Mouse (Mus musculus) adipocyte (in vitro differentiated cells): Measurements from ENCODE around the gene Cldn14.

Source experiments
- DNase-seq: peaks from one replicate; pipeline ENCODE4 v3.0.0-alpha.2; 2016; ENCODE audit warnings: low spot score

Gene Cldn14

DNA sequence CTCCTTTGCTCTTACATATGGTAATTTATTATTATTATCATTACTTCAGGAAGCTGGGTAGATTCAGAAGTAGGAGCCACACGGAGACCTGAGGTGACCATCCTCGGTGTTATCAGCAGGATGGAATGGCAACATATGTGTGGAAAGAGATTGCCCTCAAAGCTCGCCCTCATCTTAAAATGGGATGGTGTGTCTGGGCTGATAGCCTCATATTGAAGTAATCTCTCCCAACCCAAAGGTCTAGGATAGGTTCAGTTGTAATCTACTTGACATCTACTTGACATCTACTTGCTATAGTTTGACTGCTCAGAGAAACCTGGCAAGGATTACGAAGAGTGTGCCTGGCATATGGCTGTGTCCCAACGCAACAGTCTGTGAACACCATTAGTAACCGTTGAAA lies 64.3 kb downstream of the Cldn14 start:
- DNase-seq: no peak

DNA sequence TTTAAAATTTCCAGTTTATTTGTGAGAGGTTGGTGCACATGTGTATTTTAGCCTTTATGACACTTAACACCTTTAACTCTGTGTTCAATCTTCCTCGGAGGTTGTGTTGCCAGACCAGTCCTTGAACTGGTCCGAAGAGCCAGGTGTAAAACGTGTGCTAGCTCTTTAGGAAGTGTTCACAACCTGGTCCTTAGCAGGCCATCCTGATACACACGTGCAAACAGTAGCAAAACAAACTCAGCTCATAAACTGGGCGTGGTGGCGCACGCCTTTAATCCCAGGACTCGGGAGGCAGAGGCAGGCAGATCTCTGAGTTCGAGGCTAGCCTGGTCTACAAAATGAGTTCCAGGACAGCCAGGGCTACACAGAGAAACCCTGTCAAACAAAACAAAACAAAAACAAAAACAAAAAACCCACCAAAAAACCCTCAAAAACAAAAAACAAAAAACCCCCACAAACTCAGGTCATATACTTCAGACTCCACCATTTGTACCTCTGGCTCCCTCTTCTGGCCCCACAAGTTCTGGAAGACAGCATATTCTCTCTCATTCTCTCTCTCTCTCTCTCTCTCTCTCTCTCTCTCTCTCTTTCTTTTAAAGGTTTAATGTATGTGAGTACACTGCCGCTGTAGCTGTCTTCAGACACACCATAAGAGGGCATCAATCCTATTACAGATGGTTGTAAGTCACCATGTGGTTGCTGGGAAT lies 65.7 kb downstream of the Cldn14 start:
- no peak for DNase-seq

DNA sequence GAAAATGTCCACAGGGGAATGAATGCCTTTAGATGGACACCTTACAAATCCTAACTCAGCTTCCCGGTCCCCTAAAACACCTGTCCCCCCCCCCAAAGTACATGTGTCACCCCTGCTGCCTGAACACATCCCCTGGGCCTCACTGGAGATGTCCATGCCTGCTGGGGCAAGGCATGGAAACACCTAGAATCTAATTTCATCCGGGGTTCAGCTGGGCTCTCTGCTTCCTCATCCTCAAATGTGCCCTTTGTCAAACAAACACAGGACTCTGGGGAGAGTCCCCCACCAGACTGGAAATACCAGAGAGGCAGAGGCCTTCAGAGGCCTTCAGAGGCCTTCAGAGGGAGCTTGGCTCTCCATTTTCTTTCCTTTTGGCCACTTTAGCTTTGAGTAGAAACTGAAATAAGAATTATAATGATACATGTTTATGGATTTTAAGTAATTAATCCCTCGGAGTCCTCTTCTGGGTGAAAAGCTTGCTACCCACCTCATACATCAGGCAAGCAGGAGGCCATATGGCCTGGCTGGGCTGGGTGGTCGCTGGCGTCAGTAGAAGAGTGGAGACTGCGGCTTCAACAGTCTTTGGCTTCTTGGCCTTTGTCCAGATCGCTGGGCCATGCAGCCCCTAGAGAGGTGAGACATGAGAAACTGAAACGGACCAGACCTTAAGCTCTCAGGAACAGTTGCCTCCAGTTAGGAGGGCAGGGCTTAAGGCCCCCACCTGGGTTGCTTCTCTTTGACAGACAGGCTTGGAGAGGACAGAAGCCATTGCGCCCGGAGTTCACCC lies 66.7 kb downstream of the Cldn14 start:
- DNase-seq: no peak

GRCm38 (mm10) chr16:93939961-93940360 lies 68.7 kb downstream of the Cldn14 start:
- no peak for DNase-seq

DNA sequence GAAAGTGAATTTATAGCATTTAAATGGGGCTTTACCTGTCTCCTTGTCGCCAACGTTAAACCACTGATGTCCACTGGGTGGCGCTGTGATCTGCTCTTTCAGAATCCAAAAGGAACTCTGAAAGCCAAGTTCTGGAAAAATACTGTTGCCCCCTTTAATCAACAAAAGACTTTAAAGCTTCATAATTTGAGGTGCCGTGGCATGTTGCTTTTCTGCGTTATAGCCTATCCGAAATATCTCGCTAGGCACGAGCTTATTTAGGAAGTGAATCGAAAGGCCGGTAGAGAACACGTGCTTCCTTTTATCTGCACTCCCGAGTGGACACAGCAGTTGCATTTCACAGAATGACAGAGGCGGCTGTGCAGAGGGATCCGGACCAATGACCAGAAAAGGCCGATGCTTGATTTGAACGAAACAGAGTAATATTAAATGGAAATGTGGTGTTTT lies 70.2 kb downstream of the Cldn14 start:
- DNase-seq: peak; percentile 79

DNA sequence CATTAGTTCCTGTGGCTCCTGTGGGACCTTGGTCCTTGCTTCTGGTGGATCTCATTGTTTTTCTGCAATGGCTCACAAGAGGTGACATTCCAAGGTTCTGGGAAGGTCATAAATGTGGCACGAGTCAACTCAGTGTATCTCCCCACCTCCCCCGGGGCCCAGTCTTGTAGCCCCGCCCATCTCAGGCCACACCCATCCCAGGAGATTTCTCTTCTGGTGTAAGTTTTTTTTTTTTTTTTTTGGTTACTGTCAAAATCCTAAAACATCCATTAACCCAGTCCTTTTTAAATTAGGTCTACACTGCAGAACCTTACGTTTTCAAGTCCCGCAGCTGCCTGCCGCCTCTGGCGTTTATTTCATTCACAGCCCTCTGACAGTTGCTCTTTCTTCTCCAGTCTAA lies 73.6 kb downstream of the Cldn14 start:
- DNase-seq: no peak

GRCm38 (mm10) chr16:93934588-93934987 lies 74.0 kb downstream of the Cldn14 start:
- no peak for DNase-seq

- no peak for DNase-seq
Observed at GRCm38 (mm10) chr16:93932185-93933168, 76.2 kb downstream of the Cldn14 start.

GRCm38 (mm10) chr16:93929370-93930032 lies 79.1 kb downstream of the Cldn14 start:
- no peak for DNase-seq

- no peak for DNase-seq
Observed at GRCm38 (mm10) chr16:93925684-93926247, 82.9 kb downstream of the Cldn14 start.

- no peak for DNase-seq
Observed at GRCm38 (mm10) chr16:93923788-93924187, 84.8 kb downstream of the Cldn14 start.

GRCm38 (mm10) chr16:93922835-93923389 lies 85.7 kb downstream of the Cldn14 start:
- no peak for DNase-seq

DNA sequence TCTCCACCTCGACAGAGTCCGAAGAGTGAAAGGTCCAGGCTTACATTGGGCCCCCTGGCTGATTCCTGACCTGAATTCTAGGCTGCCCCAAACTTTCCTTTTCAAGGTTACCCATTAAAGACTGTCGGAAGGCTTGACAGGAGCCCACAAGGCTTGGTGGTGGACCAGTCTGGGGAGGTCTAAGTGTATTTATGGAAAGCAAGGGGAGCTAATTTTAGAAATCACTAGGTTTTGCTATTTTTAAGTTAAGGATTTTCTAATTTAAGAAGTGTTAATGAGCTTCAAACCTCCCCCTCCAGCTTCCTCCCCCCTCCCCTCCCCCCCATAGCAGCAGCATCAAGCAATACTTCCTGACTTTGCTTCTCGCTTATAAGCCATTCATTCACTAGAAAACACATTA lies 88.0 kb downstream of the Cldn14 start:
- no peak for DNase-seq

GRCm38 (mm10) chr16:93919189-93919588 lies 89.4 kb downstream of the Cldn14 start:
- no peak for DNase-seq

DNA sequence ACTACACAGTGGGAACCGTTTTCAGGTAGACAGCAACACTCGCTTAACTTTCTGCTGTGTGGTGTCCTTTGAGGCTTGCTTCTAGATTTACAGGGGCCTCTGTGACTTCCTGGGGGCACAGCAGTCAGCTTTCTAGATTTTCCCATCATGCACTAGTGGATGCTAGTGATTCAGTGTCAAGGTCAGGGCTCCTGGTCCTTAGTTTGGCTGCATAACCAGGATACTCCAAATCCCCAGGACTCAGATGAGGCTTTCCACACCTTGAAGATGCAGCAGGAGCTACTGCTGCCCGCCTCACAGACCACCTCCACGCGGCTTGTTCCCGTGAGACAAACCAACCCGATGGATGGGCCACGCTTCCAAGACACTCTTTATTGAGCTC lies 90.0 kb downstream of the Cldn14 start:
- no peak for DNase-seq

GRCm38 (mm10) chr16:93917712-93918678 lies 90.6 kb downstream of the Cldn14 start:
- DNase-seq: peak; percentile 87

DNA sequence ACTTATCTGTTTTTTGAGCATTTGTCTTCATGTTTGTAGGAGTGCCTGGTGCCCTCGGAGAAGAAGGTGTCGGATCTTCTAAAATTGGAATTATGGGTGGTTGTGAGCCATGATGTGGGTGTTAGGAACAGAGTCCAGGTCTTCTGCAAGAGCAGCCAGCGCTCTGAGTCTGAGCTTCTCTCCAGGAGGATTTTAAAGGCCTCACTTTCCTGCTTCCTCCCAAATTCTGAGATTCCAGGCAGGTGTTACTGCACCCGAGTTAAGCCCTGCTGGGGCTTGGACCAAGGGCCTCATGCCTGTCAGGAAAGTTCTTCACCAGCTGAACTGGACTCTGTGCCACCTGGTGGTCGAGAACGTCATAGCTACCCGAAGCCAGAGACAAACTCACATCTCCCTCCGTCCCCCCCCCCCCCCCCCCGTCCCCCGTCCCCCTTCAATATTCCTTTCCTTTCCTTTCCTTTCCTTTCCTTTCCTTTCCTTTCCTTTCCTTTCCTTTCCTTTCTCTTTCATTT lies 93.2 kb downstream of the Cldn14 start:
- DNase-seq: peak; percentile 57

DNA sequence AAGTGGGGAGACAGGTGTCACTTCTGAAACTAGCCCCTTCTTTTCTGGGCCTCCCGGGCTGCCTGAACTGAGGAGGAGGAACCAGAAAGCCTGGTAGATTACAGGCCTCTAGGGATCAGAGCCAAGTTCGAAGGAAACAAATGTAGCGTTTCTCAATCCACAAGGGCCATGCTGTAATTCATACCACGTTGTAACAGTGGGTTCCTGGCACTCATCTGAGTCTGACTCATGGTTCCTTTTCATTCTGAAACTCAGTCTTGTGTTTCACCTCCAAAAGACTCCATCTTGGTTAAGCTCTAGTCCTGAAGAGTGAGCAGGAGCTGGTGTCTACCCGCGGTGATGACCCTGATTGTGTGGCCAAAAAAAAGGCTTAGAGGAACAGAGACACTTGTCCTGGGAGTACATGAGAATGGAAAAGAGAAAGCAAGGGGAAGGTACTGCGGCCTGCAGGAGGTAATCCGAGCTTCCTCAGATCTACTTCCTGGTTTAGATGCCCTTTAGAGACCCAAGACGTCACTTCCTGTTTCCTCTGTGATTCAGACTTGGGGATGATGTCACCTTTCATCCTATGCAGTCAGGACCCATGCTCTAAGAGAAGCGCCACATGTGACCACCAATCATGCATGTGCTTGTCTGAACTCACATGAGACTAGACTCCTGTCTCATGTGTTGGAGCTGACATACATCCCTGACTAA lies 94.6 kb downstream of the Cldn14 start:
- peak; percentile 94 for DNase-seq

DNA sequence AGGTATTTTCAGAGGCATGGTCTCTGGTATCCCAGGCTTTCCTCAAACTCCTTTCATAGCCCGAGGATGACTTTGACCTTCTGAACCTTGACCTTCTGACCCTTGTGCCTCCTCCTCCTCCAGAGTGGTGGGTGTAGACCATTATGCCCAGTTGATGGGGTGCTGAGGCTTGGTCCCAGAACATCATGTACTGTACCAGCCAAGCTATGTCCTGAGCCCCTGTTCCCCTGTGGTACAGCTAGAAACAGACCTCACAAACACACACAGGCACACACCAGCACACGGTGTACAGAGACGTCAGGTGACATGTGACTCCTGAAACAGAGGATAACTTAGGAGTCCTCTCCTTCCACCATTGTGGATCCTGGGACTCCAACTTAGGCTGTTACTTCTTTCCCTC lies 95.8 kb downstream of the Cldn14 start:
- DNase-seq: no peak
